Mouse (Mus musculus) c-Kit-positive CD71-negative TER-119-negative erythroid progenitor cells, embryonic 14.5 days (primary cell): ENCODE data around the gene Nrbp1.

Source experiments
- DNase-seq: peaks from one replicate; pipeline ENCODE4 v3.0.0-alpha.2; 2013; ENCODE audit warnings: low read depth

The Nrbp1 gene

GRCm38 (mm10) chr5:31267686-31268085, 27.0 kb downstream of the Nrbp1 start:
- no peak for DNase-seq

- DNase-seq, result no peak
Observed at GRCm38 (mm10) chr5:31273018-31273417, 32.4 kb downstream of the Nrbp1 start.

- DNase-seq, result no peak
Observed at GRCm38 (mm10) chr5:31279245-31279988, 38.8 kb downstream of the Nrbp1 start.

- no peak for DNase-seq
Observed at GRCm38 (mm10) chr5:31288225-31288624, 47.6 kb downstream of the Nrbp1 start.

- DNase-seq, result no peak
Observed at GRCm38 (mm10) chr5:31288655-31289054, 48.0 kb downstream of the Nrbp1 start.

- no peak for DNase-seq
Observed at GRCm38 (mm10) chr5:31289626-31290230, 49.1 kb downstream of the Nrbp1 start.

GRCm38 (mm10) chr5:31290521-31291360, 50.1 kb downstream of the Nrbp1 start, which contains the start of gene Ift172:
TSS of gene Ift172 (minus strand) at chr5:31291116.
- DNase-seq, result peak; percentile 95

- no peak for DNase-seq
Observed at GRCm38 (mm10) chr5:31291361-31291688, 50.7 kb downstream of the Nrbp1 start.

GRCm38 (mm10) chr5:31294964-31295605, 54.4 kb downstream of the Nrbp1 start:
- DNase-seq, result no peak

- no peak for DNase-seq
Observed at GRCm38 (mm10) chr5:31295606-31296141, 55.0 kb downstream of the Nrbp1 start, which contains the start of gene Fndc4. TSS of gene Fndc4 (minus strand) at chr5:31296080.

- DNase-seq, result no peak
Observed at GRCm38 (mm10) chr5:31297047-31297757, 56.5 kb downstream of the Nrbp1 start, which contains the start of gene Gckr. TSS of gene Gckr (plus strand) at chr5:31297443.

- no peak for DNase-seq
Observed at GRCm38 (mm10) chr5:31297981-31298380, 57.3 kb downstream of the Nrbp1 start.

- no peak for DNase-seq
Observed at GRCm38 (mm10) chr5:31298486-31298885, 57.8 kb downstream of the Nrbp1 start.
